Mouse (Mus musculus) left cerebral cortex, adult 11 months (tissue): ENCODE data around the gene Lgals3bp.

Experiments
- DNase-seq: peaks from one replicate; pipeline ENCODE4 v3.0.0; 2022; ENCODE audit warnings: low spot score

Gene Lgals3bp

DNA sequence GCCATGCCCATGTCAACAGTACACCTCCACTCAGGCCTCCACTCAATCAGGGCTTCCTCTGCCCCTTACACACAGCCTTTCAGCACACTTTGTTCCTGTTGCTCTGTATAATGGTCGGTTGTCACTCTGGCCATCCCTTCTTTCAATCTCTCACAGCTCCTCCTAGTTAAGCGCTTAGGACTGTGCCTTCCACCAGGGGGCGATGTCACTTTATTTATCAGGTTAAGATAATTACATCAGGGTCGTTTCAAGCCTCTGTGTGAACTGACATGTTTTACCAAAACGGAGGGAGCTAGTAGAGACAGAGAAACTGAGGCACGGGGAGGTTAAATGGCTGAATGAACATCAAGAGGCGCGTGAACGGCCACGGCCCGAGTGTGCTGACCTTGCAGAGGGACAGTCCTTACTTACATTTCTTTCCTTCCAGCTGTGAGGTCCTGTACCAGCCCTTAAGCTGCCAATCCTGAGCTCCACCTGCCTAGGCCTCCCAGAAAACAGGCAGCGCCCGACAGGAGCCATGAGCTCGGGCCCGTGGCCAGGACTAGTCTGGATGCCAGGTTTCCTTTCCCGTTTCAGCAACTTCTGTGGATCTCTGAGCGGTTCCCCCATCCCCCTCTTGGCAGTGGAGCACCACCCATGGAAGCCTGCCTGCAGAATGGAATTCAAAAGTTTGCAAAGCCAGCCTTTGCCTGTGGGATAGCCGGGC lies 21.5 kb upstream of the Lgals3bp start:
- DNase-seq, result peak; percentile 65

DNA sequence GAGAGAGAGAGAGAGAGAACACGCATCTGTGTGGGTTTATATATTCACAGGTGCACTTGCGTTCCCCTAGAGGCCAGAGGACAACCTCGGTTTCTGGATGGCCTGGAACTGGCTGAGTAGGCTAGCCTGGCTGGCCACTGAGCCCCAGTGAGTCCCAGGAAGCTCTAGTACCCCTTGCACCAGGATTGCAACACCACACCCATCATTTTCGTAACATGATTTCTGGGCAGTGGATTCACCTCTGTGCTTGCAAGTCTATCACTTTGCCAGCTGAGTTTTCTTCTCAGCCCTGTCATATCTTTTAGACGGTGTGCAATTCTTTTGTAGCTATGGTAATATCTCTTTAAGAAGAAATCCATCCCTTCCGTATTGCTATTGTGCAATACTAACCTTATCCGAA lies 18.4 kb upstream of the Lgals3bp start:
- no peak for DNase-seq

DNA sequence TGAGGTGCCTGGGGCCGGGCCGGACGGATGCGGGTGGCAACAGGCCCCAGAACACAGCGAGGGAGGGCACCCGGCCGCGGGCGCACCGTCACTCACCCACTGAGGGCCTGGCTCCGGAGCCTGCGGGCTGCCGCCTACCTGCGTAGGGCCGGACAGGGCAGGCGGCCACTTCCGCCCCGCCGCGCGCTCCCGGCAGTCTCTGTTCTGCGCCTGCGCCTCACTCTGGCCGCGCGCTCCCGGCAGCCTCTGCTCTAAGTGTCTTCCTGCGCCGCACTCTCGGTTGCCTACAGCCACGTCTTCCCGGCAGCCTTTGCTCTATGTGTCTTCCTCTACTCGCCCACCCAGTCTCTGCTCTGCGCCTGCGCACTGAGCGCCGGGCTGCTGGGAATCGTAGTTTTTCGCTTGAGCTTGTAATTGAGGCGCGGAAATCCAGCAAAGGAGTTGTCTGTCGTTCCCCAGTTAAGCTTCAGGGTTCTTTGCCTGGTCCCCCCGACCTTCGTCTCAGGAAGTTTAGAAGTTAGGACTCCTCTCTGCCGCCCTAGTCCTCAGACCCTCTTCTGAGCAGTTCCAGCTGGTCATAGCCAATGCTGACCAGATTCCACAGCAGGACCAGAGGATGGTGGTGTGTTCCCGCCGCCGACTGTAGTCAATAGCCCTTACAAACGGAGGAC lies 17.1 kb upstream of the Lgals3bp start, which contains the start of gene Cant1:
Gene Cant1, minus strand, starts transcription at position 253 of the 671 bp plus-strand sequence.
- DNase-seq, result peak; percentile 98

- DNase-seq, result no peak
Measured at GRCm38 (mm10) chr11:118418442-118418833, 16.5 kb upstream of the Lgals3bp start.

- DNase-seq, result no peak
Measured at GRCm38 (mm10) chr11:118417496-118417895, 15.6 kb upstream of the Lgals3bp start.

DNA sequence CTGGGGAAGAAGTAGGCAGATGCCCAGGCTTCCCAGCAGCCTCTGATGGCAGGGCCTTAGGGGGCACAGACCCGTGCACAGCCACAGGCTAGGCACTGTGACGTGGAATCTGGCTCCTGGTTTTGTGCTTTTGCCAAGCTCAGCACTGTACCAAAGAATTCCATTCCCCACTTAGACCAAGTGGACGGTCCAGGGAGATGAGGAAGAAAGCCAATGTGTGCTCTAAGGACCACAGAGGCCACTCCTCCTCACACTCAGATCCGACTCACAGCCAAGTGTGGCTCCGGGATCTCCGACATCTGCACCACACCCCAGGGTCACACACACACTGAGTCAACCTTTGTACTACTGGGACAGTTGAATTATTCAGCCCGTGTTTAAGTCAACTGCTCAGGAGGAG lies 14.2 kb upstream of the Lgals3bp start:
- no peak for DNase-seq

DNA sequence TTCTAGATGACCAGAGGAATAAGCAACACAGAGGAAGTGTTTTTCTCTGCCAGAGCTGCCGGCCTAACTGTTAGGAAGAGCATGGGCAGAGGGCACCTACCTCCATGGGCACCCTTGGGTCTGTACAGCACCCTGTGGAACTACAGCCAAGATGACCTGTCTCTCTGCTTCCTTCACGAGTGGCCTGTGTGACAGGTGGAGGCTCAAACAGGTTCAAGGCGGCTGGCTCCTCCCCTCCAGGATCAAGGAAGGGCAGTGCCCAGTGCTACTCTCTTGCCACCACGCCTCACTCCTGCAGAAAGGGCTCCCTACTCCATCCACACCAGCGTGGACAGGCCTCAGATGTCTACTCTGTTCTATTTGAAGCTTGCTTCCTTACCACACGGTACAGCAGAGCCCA lies 13.7 kb upstream of the Lgals3bp start:
- no peak for DNase-seq

- DNase-seq, result no peak
Measured at GRCm38 (mm10) chr11:118414270-118414669, 12.4 kb upstream of the Lgals3bp start.

- DNase-seq, result no peak
Measured at GRCm38 (mm10) chr11:118413055-118413454, 11.2 kb upstream of the Lgals3bp start.

DNA sequence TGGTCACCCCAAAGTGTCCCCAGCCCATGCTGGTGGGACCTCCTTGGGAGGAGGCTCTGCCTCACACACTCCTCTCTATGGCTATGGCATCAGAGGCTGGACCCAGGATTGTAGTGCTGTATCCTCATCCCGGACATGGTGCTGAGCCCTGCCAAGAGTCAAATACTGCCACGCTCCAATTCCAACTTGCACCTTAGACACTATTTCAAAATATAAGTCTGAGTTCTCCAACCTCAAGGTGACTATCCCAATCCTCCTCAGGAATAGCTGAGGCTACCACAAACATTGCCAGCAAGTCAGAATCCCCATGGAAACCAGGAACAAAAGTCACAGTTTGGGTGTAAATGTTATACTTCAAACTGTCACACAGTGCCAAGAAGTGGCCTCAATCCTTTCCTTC lies 10.7 kb upstream of the Lgals3bp start:
- DNase-seq, result no peak

DNA sequence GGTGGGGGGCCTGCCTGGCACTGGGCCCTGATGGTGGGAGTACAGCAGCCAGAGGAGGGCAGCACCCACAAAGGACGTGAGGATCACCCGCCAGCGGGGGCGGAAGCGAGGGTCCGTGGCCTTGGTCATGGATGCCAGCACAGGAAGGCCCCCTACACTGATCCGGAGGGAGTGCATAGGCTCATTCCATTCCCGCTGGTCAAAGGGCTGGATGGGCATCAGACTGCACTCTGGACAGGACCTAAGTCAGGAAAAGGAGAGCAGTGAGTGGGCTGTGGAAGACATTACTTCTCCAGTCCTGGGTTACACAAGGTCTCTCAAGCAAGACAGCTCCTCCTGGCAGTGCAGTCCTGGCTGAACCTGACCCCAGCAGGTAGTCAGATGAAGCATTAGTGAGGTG lies 9.4 kb upstream of the Lgals3bp start:
- DNase-seq, result no peak

GRCm38 (mm10) chr11:118410479-118410878 lies 8.6 kb upstream of the Lgals3bp start:
- no peak for DNase-seq

DNA sequence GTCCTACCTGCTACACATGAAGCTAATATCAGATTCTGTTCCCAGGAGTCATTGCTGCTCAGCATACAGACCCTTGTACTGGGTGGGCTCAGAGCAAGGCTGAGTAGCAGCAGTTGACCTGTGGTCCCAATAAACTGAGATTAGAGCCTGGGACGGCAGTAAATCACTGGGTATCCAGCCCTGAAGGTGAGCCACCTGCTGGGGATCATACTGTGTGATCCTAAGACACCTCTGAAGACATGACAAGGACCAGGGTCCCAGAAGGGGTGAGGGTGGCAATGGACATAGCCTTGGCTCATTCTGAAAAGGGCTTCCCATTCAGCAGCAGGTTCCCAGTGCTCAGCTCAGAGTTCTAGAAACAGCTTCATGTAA lies 8.2 kb upstream of the Lgals3bp start:
- DNase-seq, result no peak

DNA sequence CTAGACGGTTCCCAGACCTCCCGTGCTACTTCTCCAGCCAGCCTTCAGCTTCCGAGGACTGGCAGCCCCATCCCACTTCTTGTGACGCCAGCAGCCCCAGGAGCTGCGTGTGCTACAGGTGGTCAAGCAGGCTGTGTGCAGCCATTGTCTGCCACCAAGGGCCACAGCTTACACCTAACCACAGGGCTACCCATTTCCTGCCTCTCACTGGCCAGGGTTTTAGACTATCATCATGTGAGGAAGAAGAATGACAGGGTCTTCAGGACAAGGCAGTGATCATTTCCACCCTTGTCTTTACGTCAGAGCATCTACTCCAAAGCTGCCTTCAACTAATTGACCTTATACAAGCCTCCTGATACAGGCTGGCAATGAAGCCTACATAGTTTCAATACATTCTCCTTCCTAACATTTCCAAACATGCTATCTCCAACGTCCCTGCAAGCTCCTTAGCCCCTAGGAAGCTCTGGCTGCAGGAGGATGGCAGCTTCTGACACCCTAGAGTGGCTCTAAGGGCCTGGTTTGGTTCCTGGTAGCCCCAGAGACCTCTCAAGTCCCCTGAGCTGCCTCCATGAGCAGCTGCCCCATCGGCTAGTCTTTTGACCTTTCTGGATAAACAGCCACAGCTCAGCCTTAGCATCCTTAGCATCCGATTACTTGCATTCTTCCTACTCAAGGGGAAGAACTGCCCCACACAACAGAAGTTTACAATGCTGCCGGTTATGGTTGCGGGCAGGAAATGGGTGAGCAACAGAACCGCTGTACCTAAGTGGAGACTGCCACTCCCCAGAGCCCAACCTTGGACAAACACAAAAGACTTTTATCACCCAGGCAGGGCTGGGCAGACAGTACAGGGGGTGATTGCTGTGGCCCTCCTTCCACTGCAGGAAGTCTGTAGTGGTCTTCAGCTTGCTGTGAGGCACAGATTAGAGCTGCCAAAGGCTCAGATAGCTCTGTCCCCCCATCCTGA lies 7.5 kb upstream of the Lgals3bp start:
- DNase-seq, result no peak

- no peak for DNase-seq
Measured at GRCm38 (mm10) chr11:118408051-118408740, 6.3 kb upstream of the Lgals3bp start.

- no peak for DNase-seq
Measured at GRCm38 (mm10) chr11:118407318-118407910, 5.5 kb upstream of the Lgals3bp start.

DNA sequence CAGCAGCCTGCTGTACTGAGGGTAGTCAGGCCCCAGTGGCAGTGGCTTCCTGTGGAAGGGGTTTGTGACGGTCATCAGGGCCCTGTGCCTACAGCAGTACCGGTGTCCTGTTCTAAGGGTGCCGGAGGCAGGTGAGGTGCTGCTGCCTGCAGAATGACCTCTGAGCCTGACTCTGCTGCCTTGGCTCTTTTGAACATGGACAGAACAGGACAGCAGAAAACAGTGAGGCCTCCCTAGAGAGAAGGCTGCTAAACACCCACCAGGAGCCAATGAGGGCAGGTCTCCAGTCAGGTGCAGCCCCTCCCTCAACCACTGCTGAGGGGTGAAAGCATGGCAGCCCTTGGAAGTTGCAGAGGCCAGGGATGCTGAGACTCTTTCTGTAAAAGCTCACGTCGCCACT lies 4.6 kb upstream of the Lgals3bp start:
- no peak for DNase-seq

GRCm38 (mm10) chr11:118405311-118405710 lies 3.4 kb upstream of the Lgals3bp start:
- no peak for DNase-seq

DNA sequence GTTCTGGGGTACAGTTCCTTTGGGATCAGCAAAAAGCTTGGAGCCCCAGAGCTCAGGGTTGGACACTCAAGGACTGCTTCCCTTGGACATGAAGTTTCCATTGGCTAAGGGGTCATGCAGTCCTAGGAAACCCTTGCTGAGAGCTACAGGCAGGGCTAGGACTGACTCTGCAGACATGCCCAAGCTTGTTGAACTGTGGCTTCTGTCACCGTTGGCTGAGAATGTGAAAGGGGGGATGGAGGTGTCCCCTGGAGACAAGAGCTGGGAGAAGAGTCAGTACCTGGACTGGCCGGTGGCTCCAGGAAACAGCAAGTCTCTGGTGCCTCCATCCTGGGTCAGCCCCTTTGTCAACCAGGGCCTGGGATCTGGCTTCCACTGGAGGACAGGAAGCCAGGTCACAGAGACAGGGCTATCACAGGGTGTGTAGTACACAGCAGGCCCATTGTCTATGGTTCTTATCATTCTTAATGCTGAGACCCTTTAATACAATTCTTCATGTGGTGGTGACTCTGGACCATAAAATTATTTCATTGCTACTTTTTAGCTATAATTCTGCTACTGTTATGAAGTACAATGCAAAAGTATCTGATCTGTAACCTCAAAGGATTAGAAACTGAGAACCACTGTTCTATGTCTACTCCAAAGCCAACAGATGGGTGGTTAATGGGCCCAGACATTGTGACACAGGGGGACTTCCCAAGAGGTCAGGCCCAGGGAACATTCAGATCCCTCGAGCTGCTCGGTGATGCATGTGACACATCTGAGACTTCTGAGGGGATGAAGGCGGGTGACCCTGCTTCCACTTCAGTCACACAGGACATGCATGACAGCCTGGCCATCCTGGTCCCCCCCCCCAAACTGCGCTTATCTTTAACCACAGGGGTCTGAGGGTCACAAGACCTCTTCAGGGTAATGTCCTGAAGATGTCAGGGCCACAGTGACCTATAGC lies 2.3 kb upstream of the Lgals3bp start:
- no peak for DNase-seq

- DNase-seq, result no peak
Measured at GRCm38 (mm10) chr11:118403183-118403582, 1.3 kb upstream of the Lgals3bp start.
